Mouse (Mus musculus) gastrocnemius, postnatal 25 days (tissue): Measurements from ENCODE around the gene Ripor2. TPM values are rescaled to one million over a fixed set of nuclear protein-coding genes. Genes with fewer than 3 reads are reported as not detected.
A peak's percentile ranks its signal among the peaks of the same experiment; 100 is the strongest.

ENCODE experiments used
- DNase-seq: peaks from one replicate; pipeline ENCODE4 v3.0.0; 2022
- total RNA-seq, 2 experiments: library from RNA; stranded (reverse); gene quantifications; 1 replicate in 1 of 2; 2 replicates in 1 of 2; pipeline ENCODE4 v1.2.3; 2021

The Ripor2 gene
- total RNA-seq, 2 experiments from 2014 or later = 2.8 to 4.9 TPM

GRCm38 (mm10) chr13:24617076-24617798, 35.2 kb downstream of the Ripor2 start:
- no peak for DNase-seq

DNA sequence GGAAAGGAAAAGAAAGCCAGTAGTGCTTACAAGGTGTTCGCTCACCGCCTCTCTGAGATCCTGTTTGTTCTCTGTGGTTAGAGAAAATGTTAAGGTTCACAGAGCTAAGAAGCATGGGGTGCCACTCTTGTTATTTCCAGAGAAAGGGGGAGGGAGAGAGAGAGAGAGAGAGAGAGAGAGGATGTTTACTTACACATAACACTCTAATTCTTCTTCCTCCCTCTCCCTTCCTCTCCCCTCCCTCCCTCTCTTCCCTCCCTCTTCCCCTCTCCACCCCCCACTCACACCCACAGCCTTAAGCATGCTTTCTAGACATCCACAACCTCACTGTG, 35.8 kb downstream of the Ripor2 start:
- no peak for DNase-seq

DNA sequence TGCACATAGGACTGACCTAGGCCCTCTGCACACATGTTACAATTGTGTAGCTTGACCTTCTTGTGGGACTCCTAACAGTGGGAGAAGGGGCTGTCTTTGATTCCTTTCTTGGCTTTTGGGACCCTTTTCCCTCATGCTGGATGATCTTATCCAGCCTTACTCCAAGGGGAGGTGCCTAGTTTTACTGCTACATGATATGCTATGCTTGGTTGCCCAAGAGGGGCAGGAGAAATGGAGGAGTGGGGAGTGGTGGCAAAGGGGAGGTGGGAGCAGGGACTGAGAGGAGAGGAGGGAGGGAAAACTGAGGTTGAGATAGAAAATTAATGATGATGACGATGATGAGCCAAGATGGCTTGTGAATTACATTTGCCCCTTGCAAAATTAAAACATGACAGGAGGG, 37.7 kb downstream of the Ripor2 start:
- no peak for DNase-seq

DNA sequence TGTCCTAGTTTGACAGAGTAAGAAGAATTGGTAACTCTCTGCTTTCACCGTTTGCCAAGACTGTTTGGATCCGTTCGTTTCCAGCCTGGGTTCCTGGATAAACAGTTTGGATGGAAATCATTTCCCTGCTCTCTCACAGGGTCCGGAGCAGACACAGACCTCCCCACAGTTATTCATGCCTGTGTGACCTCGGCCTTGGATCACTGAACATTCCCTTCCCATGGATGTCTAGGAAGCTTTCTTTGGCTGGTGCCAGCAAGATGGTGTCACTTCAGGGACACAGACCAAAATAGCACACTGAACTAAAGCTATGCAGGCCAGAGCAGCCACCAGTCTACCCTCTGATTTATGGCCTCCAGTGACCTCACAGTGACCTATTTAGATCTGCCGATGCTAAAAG, 38.5 kb downstream of the Ripor2 start:
- DNase-seq = peak; percentile 67

- no peak for DNase-seq
These were observed 41.6 kb downstream of the Ripor2 start for GRCm38 (mm10) chr13:24623631-24624030.

DNA sequence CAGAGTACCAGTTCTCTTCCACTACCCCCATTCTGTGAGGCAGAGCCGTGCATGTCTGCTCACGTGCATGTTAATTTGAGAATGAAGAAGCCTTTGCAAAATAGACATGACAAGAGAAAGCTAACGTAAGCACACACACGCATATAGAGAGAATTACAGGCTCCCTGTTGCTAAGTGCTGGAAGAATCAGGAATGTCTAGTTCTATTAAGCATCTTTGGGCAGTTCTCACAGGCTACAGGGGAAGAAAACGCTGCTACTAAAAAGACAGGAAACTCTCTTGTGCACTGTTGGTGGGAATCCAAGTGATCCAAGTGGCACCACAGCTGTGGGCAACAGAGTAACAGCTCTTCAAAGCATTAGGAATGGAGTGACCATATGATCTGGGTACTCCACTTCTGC, 43.1 kb downstream of the Ripor2 start:
- DNase-seq = no peak

DNA sequence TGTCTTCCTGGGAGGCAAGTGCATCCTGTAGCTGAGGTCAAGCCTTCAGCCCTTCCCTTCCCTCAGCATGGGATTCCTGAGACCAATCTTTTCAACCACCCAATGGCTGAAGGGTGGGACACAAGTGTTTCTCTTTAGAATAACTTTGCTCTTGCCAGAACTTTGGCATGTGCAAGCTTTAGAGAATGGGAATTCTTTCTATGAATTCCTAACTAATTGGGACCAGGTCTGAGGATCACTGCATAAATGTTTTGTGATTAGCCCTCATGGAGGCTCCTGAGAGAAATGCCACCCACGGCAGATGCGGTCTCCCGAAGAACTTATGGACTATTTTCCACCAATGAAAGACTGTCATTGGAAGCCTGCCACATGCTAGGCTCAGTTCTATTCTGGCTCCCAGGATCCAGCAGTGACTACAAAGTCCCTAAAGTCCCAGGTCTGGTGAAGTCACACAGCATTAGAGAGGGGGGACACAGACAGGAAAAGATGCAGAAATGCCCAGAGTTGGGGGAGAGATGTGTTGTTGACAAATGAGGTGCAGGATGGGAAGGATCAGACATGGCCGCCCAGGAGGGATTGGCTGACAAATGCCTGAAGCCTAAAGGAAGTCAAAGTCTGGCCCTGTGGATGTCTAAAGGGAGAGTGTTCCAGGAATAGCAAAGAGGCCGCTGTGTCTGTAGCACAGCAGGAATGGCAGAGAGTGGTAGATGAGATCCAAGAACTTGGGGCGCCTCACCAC, 44.9 kb downstream of the Ripor2 start:
- no peak for DNase-seq

DNA sequence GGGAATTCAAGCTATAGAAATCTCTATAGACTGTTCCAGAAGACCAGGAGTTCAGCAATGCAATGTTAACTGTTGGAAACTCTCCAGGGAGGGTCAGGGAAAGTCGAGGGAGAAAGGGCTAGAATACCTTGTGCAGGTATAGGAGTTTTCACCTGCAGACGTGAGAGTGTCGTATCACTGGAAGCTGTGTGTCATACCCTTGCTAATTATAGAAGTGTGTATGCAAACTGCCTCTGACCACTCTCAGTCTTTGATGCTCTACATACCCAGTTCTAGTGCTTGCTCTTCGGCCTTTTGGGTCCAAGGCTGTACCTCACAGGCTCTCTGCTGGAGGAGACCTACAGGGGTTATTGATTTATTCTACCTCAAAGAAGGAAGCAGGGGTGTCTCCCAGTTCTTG, 46.2 kb downstream of the Ripor2 start:
- DNase-seq = no peak

DNA sequence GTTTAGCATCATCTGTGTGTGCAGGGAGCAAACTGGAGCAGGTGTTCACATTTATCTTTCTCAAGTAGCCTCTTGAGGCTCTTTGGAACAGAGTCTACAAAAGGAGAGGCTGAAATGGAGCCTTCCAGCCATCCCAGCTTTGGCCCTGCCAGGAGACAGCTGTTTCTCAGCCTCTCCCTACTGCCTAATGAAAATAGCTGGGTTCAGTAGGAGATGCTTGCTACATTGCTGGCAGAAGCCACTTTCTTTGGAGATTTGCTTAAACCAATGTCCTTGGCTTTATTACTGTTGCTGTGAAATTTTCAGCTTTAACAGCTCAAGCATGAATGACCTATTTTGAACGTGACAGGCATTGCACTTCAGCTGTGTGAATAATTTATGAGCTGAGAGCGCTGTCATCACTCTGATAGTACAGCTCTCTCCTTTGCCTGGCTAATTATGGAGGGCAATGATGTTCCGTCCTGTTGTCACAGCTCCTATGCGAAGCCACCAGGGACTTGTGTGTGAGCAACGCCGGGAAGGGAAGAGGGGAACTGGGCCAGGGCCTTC, 47.2 kb downstream of the Ripor2 start:
- DNase-seq = peak; percentile 77

DNA sequence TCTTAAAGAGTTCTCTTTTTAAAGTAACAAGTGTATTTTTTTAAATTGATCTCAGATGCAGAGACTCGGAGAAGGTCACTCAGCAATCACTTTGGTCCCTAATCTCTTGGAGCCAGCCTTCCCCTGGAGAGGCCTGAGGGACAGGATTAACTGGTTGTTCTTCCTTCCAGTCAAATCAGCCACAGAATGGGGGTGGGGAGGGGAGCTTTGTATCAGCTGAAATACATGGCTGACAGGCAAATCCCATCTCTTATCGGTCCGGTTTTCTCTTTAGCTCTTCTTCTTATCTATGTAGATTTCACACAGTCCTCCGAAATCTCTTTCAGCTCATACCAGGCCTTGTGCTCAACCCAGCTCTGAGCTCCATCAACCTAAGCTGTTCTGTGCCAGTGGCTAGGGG, 48.4 kb downstream of the Ripor2 start:
- no peak for DNase-seq

DNA sequence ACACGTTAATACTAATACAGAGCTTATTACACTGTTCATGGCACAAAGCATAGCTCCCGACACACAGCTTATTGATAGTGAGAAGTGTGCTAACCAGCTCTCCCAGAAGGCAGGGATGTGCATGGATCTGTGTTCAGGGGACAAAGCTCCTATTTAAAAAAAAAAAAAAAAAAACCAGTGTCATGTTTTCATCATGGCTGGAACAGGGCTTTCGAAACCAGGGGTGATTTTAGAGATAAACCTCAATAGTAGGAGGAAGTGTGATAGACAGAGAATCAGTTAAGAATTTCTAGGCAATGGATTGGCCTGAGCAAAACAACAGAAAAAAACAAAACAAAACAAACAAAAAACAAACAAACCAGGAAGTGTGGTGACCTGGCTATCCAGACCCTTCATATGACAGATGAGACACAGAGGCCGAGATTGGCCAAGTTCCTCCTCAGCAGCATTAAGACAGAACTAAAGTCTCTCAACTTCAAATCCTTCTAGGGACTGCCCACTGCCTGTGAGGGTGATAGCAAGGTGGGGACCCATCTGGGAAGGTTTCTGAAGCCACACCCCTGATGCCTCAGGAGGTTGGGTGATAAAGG, 51.1 kb downstream of the Ripor2 start:
- DNase-seq = no peak

- no peak for DNase-seq
These were observed 52.5 kb downstream of the Ripor2 start for GRCm38 (mm10) chr13:24634346-24635120.

GRCm38 (mm10) chr13:24638371-24639214, 56.6 kb downstream of the Ripor2 start:
- peak; percentile 53 for DNase-seq

DNA sequence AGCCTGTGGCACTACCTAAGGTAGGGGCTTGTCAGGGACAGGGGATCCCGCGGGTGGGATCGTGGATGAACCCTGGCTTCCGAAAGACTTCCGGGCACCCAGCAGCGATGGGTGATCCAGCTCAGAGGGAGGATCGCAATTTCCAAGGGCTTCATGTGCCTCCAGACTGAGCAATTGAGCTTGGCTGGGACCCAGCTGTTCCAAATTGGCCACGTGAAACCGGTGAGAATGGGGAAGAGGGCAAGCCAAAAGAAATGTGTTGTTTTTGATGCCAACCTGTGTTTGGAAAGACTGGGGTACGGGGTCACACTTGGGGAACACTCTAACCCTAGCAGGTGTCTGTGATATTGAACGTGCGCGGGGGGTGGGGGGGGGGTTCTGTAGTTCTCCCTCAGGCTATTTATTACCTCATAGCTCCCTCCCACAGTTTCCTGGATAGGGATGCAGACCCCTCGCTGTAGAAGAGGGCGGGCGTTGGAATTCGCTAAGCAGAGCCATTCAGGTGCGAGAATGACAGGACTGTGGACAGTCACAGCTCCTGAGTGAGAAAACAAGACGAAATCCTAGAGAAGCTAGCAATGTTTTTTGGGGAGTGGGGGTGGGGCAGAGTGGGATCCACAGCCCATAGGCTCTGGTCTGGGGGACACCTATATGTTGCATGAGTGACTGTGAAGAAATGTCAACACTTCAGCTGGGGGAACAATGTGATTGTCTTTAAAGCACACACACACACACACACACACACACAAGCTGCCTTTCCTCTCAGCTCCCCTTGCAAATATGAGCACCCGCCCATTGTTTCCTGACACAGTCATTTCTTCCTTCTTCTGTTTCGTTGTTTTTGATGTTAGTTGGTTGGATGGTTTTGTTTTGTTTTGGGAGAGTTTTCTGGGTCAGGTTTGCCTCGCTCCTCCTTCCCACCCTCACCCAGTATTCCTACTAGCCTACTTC, 57.5 kb downstream of the Ripor2 start:
- no peak for DNase-seq

- DNase-seq = no peak
These were observed 58.2 kb downstream of the Ripor2 start for GRCm38 (mm10) chr13:24640166-24640560.

DNA sequence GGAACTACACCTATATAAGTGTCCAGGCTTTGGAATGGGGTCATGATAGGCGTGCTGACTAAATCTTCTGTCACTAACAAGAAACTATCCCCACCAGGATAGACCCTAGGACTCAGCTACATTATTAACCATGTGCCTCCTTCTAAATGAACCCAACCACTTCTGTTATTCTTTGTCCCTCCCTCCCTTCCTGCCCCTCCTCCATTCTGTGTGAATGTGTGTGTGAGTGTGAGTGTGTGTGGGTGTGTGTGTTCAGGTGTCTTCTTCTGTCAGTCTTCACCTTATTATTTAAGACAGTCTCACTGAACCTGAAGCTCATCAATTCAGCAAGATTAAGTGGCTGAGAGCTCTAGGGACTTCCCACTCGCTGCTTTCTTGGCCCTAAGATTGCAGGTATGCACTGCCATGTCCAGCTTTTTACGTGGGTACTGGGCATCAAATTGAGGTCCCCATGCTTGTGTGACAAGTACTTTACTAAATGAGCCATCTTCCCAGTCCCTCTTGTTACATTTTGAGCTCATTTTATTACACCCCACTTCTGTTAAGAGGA, 58.9 kb downstream of the Ripor2 start:
- DNase-seq = no peak

GRCm38 (mm10) chr13:24641491-24642430, 59.8 kb downstream of the Ripor2 start:
- DNase-seq = no peak

DNA sequence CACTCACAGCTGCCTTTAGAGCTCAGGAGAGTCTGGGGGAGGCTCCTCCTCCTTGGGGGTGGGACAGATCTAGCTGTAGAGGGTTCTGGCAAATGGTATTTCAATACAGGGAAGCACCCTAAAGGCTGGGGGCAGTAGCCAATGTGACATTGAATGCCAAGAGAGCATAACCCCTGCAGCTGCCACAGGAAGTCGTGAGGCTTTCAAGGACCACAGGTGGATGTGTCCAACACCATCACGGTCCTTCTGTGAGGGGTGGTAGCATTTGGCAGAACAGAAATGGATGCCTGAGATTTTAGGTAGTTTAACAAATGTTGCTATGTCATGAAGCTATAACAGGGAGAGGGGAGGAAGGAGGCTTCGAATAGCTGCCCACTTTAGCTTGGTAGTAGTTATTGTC, 63.2 kb downstream of the Ripor2 start:
- DNase-seq = no peak

GRCm38 (mm10) chr13:24646324-24646723, 64.3 kb downstream of the Ripor2 start:
- DNase-seq = no peak
